Mouse (Mus musculus) stomach, postnatal 0 days (tissue): Measurements from ENCODE around the gene Setdb1.
A peak's percentile ranks its signal among the peaks of the same experiment; 100 is the strongest.

Experiments
- CTCF ChIP-seq: IDR thresholded peaks from 2 replicates; pipeline ENCODE4 v1.5.1; 2016; ENCODE audit warnings: antibody characterized with exemption, low read depth, mild to moderate bottlenecking, moderate library complexity
- EP300 ChIP-seq: optimal IDR thresholded peaks from 2 replicates; pipeline ENCODE3; 2016; ENCODE audit warnings: antibody characterized with exemption

DNA sequence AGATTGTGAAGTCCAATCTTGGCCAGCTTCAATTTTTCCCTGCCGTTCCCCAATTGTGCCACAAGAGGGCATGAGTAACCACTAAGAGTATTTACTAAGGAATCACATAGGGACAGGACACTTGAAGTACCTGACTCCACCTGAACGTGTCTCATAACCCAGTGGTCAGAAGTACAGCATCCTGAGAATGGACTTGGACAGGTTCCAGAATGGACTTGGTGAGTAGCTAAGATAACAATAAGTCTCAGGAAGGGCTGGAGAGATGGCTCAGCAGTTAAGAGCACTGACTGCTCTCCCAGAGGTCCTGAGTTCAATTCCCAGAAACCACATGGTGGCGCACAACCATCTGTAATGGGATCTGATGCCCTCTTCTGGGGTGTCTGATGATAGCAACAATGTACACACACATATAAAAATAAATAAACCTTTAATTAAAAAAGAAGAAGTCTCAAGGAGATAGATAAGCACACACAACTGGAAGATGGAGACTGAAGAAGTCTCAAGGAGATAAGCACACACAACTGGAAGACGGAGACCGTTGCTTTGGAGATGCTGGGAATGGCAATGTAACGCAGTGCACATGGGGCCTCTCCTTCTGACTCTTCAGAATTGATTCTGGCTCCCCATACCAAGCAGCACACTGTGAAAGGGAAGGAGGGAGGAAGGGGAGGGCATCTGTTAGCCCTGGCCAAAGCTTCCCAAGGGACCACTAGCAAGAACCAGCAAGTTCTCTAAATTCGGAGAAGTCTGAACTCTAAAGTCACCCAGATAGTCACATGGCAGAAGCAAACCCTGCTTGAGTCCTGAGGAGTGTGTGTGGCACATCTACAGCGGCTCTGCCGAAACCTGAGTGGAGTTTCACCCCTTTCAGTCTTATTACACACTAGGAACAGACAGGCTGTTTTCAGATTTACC lies 45.8 kb downstream of the Setdb1 start:
- peak; percentile 83 for TF ChIP-seq CTCF
- TF ChIP-seq EP300, result no peak
